Mouse (Mus musculus) layer of hippocampus, adult 8-10 months (tissue): ENCODE measurements around the gene Lyl1. TPM values are rescaled to one million over a fixed set of nuclear protein-coding genes. Genes with fewer than 3 reads are reported as not detected.
A peak's percentile ranks its signal among the peaks of the same experiment; 100 is the strongest.

Source experiments
- DNase-seq, 2 experiments: peaks; one replicate each; pipeline ENCODE4 v3.0.0; 2022; ENCODE audit warnings: low spot score in 2 of 2
- total RNA-seq, 4 experiments: library from RNA; stranded (reverse); gene quantifications; 2 replicates each; pipeline ENCODE4 v1.2.4; 2022

Lyl1 gene
- total RNA-seq, 4 experiments from 2014 or later: 2.6 to 7.2 (median 4.8) TPM

- DNase-seq: no peak
Observed at GRCm38 (mm10) chr8:84703466-84704249, 2.4 kb downstream of the Lyl1 start.

- peak in 1 of 2 experiments; percentile 75 for DNase-seq
Observed at GRCm38 (mm10) chr8:84704356-84704755, 3.1 kb downstream of the Lyl1 start.

GRCm38 (mm10) chr8:84704867-84705831 is 3.9 kb downstream of the Lyl1 start:
- no peak for DNase-seq

- no peak for DNase-seq
Observed at GRCm38 (mm10) chr8:84705960-84706359, 4.7 kb downstream of the Lyl1 start.

GRCm38 (mm10) chr8:84706610-84707266 is 5.5 kb downstream of the Lyl1 start:
- DNase-seq: no peak

GRCm38 (mm10) chr8:84707267-84707883 is 6.1 kb downstream of the Lyl1 start:
- no peak for DNase-seq

- no peak for DNase-seq
Observed at GRCm38 (mm10) chr8:84708071-84708541, 6.8 kb downstream of the Lyl1 start.

GRCm38 (mm10) chr8:84708774-84709475 is 7.7 kb downstream of the Lyl1 start:
- DNase-seq: peak; percentile 84 to 90

DNA sequence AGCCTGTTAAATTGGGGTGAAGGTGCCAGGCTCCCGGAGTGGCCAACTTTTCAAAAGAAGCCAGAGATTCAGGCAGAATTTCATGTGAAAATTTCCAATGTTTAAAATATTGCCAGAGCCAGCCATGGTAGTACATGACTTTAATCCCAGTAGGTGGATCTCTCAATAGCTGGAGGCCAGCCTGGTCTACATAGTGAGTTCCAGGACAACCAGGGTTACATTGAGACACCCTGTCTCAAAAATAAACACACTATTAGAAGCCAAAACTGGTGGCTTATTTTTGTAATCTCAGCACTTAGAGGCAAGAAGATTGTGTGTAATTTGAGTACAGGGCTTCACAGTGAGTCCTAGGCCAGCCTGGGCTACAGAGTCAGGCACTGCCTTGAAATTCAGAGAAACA is 8.7 kb downstream of the Lyl1 start:
- no peak for DNase-seq

DNA sequence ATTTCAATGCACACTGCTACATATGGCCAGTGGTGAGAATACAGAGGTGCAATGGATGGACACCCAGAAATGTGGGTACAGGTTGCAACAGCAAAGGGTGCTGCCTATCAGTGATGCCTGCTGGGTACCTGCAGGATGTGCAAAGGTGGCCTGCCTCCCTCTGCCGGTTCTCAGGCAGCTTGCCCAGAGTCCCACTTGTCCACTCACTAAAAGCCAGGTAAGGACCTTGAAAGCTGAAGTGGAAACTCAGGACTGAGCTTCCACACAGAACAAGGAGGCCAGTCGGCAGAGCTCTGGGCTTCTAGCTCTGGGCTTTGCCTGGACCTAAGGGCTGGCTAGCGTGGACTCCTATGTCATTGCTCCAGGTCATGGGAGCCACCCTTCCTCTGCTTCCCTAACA is 10.1 kb downstream of the Lyl1 start:
- DNase-seq: no peak

DNA sequence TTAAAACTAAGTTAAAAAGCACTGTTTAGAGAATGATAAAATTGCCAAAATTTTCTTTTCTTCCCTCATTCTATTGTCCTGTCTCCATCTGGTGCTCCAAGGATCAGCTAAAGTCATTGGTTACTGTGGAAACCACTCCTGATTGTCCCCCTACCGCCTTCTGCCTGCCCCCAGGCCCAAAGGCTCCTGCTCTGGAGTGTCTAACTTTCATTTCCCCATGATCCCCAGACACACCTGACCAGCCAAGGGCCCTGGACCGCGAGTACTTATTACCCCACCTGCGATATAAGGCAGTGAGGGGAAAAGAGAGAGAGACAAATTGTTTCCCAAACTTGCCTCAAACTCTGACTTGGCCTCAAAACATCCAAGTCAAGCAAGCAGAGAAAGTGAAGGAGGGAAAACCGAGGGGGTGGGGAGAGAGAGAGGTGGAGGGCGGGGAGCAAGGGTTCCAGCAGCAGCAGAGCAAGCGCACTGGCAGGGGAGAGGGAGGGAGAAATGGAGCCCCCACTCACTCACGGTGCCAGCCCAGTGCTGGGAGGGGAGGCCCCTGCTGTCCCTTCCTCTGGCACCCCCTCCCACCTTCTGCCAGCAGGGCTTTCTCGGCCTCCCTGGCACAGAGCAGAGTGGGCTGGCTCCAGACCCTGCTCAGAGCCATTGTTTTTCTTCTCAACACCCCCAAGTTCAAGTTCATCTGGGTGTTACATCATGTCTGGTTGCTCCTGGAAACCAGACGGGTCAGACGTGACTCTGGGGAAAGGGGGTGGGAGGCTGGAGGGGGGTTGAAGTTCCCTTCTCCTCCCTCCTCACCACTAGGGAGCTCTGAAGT is 10.9 kb downstream of the Lyl1 start:
- DNase-seq: peak in 1 of 2 experiments; percentile 65

GRCm38 (mm10) chr8:84712759-84713120 is 11.5 kb downstream of the Lyl1 start:
- no peak for DNase-seq

GRCm38 (mm10) chr8:84713381-84713780 is 12.1 kb downstream of the Lyl1 start:
- no peak for DNase-seq

GRCm38 (mm10) chr8:84714161-84714560 is 12.9 kb downstream of the Lyl1 start:
- DNase-seq: no peak

DNA sequence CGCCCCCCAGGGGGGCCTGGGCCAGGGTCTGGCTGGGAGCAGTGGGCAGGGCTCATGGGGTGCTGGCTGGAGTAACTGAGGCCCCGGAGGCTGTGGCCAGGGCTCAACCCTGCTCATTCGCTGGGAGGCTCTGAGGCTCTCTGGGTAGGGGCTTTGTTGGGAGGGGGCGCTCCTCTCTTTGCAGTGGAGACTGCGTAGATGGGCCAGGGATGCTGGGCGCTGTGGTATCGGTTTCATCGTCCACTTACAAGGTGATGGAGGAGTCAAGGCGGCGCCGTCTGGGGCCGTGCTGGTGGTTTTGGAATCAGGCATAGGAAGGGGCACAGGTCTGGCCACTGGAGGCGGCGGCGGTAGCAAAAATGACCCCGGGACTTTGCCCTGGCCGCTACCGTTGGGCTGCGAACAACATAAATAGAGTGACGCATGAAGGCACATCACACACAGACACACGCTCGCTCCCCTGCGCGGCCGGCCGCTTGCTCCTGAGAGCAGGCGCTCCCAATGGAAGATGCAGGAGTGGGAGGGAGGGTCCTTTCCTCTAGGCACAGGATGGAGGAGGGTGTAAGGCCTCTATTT is 14.7 kb downstream of the Lyl1 start:
- no peak for DNase-seq

DNA sequence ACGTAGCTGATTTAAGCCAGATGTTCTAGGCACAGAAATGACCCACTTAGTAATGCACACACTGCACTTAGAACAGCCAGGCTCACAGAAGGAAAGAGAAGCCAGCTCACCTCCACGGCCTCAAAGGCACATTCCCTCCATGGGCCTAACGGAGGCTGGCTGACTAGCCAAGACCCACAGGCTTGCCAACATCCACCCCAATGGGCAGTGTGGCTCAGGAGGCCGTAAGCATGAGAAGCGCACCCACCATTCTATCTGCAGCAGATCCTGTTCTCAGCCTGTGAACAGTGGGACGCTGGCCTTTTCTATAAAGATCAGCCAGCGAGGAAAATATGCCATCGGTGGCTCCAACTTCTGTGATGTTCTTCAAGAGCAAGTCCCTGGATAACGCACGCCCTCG is 15.5 kb downstream of the Lyl1 start:
- no peak for DNase-seq

- DNase-seq: no peak
Observed at GRCm38 (mm10) chr8:84718476-84718875, 17.2 kb downstream of the Lyl1 start.

- DNase-seq: no peak
Observed at GRCm38 (mm10) chr8:84718959-84719690, 17.9 kb downstream of the Lyl1 start.

DNA sequence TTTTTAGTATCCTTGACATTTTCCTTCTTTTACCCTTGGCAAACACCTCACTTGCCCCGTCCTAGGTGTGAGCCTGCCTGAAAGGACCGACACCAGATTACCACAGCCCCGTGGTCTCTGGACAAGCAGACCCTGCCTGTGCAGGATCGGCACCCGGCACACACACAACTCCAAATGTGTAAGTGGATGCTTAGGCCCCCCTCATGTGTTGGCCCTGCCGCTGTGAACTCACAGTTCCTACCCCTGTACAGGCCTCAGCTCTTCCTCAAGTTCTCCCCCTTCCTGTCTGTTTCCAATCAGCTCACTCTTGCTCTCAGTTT is 21.2 kb downstream of the Lyl1 start:
- DNase-seq: no peak
